In the genomic region with DNA sequence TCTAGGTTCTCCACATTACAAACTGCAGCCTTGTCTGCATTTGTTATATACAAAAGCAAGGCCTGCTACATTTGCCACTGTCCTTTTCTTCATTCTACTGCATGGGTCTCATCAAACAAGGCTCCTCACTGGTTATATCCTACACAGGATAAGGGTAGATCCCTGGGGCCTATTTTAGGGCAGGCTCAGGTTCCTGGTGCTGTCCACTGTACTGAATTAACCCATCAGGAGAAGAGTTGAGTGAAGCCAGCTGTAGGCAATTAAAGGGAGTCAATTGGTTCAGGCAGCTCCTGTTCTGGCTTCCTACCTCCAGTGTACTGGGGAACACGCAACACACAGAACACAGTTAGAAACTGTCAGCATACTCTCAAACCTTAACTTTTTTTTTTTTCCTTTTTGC, we compare ENCODE assay signal across 25 mouse cellular contexts.
DNase-seq lines count a peak whose midpoint lies in the region; ATAC-seq lines count a peak whose summit lies in the region.
"Had no signal": no experiment of that assay in that cellular context is flagged by ENCODE, and none has a peak within 500 bp of the region (broad histone marks: within the 10 kb centered on the region; RNA-seq: fewer than 3 reads in every experiment).

No protein-coding gene starts in this region.

- DNase-seq in hindbrain, embryonic 10.5 days (ENCODE audit: low spot score) = peak; percentile 28
- DNase-seq in R1 (ENCODE audit: low read depth, low spot score) = peak; percentile 6
- peak; percentile 22 for DNase-seq in embryo, embryonic 9.5 days (ENCODE audit: extremely low spot score)
- DNase-seq in limb, embryonic 10.5 days (ENCODE audit: low spot score) = peak; percentile 37
- no peak for DNase-seq in retina, embryonic 14.5 days (ENCODE audit: low spot score)
- no peak for DNase-seq in layer of hippocampus, postnatal 36 days
- DNase-seq in gastrocnemius, postnatal 36 days = no peak
- DNase-seq: adrenal gland, postnatal 14 days; cerebellum, adult 8-10 months; cerebellum, postnatal 36 days; heart, postnatal 36 days; kidney, postnatal 14 days; liver; right cerebral cortex, postnatal 14 days; thymus, adult 2 months; thymus, postnatal 4 days had no signal

- H3K27me3 ChIP-seq in hindbrain, embryonic 10.5 days (ENCODE audit: insufficient read depth, poor library complexity, severe bottlenecking) = no peaks in the 10 kb centered on the region
- H3K27me3 ChIP-seq in hindbrain, embryonic 12.5 days = no peaks in the 10 kb centered on the region
- H3K27me3 ChIP-seq in limb, embryonic 10.5 days (ENCODE audit: low read depth, poor library complexity, severe bottlenecking) = no peaks in the 10 kb centered on the region
- H3K27me3 ChIP-seq: heart, embryonic 15.5 days; liver, embryonic 15.5 days had no signal

- no peaks in the 10 kb centered on the region for H3K36me3 ChIP-seq in hindbrain, embryonic 10.5 days
- H3K36me3 ChIP-seq in hindbrain, embryonic 12.5 days = no peaks in the 10 kb centered on the region
- H3K36me3 ChIP-seq in limb, embryonic 10.5 days = no peaks in the 10 kb centered on the region
- H3K36me3 ChIP-seq: embryonic facial prominence, embryonic 15.5 days; heart, embryonic 15.5 days; liver, embryonic 15.5 days; midbrain, embryonic 13.5 days had no signal

- no peaks in the 10 kb centered on the region for H3K9me3 ChIP-seq in hindbrain, embryonic 10.5 days
- no peaks in the 10 kb centered on the region for H3K9me3 ChIP-seq in hindbrain, embryonic 12.5 days (replicated peaks)
- H3K9me3 ChIP-seq in limb, embryonic 10.5 days (replicated peaks) = no peaks in the 10 kb centered on the region
- H3K9me3 ChIP-seq: embryonic facial prominence, embryonic 15.5 days; heart, embryonic 15.5 days; liver, embryonic 15.5 days; midbrain, embryonic 13.5 days had no signal

- intact Hi-C loops in gastrocnemius, postnatal 36 days (cut with DNase I) = no loop called here

- H3K27ac ChIP-seq in hindbrain, embryonic 10.5 days = no peak overlapping the region
- no peak overlapping the region for H3K27ac ChIP-seq in hindbrain, embryonic 12.5 days
- no peak overlapping the region for H3K27ac ChIP-seq in limb, embryonic 10.5 days
- H3K27ac ChIP-seq: embryonic facial prominence, embryonic 15.5 days; heart, embryonic 15.5 days; hindbrain, postnatal 0 days; liver, embryonic 15.5 days; midbrain, embryonic 13.5 days; stomach, postnatal 0 days had no signal

- no peak overlapping the region for H3K4me2 ChIP-seq in hindbrain, embryonic 12.5 days (replicated peaks)
- H3K4me2 ChIP-seq: embryonic facial prominence, embryonic 15.5 days; heart, embryonic 15.5 days; liver, embryonic 15.5 days; midbrain, embryonic 13.5 days had no signal

- H3K4me3 ChIP-seq in hindbrain, embryonic 10.5 days = no peak overlapping the region
- H3K4me3 ChIP-seq in hindbrain, embryonic 12.5 days = no peak overlapping the region
- H3K4me3 ChIP-seq in limb, embryonic 10.5 days = no peak overlapping the region
- H3K4me3 ChIP-seq: embryonic facial prominence, embryonic 15.5 days; heart, embryonic 15.5 days; liver, embryonic 15.5 days; midbrain, embryonic 13.5 days had no signal

- 74% methylated on average over 1 of the region's 1 CpGs for WGBS in hindbrain, embryonic 10.5 days
- 74% methylated on average over 1 of the region's 1 CpGs for WGBS in hindbrain, embryonic 12.5 days
- 35% methylated on average over 1 of the region's 1 CpGs for WGBS in limb, embryonic 10.5 days

- H3K4me1 ChIP-seq in hindbrain, embryonic 10.5 days (replicated peaks) = no peaks in the 10 kb centered on the region
- H3K4me1 ChIP-seq in hindbrain, embryonic 12.5 days = no peaks in the 10 kb centered on the region
- no peaks in the 10 kb centered on the region for H3K4me1 ChIP-seq in limb, embryonic 10.5 days
- H3K4me1 ChIP-seq: embryonic facial prominence, embryonic 15.5 days; heart, embryonic 15.5 days; liver, embryonic 15.5 days; midbrain, embryonic 13.5 days had no signal

- ATAC-seq in hindbrain, embryonic 12.5 days (ENCODE audit: low FRiP score) = no peak
- ATAC-seq: forebrain, embryonic 16.5 days; hindbrain, postnatal 0 days; intestine, postnatal 0 days; midbrain, embryonic 13.5 days had no signal

- H3K9ac ChIP-seq in hindbrain, embryonic 12.5 days = no peak overlapping the region
- H3K9ac ChIP-seq: embryonic facial prominence, embryonic 15.5 days; heart, embryonic 15.5 days; liver, embryonic 15.5 days; midbrain, embryonic 13.5 days had no signal

Comparison
In these comparisons a context has a peak if more than half of its experiments do, and no peak if none do; other contexts are left out.
1. DNase-seq: peak in hindbrain, embryonic 10.5 days (single experiment), R1 (single experiment), embryo, embryonic 9.5 days (single experiment) and limb, embryonic 10.5 days (single experiment); none in retina, embryonic 14.5 days (single experiment), layer of hippocampus, postnatal 36 days (0 of 2) and gastrocnemius, postnatal 36 days (0 of 2).